Mouse (Mus musculus) midbrain, postnatal 0 days (tissue): ENCODE data around the gene Ccdc51. TPM values are rescaled to one million over a fixed set of nuclear protein-coding genes. Genes with fewer than 3 reads are reported as not detected.
A peak's percentile ranks its signal among the peaks of the same experiment; 100 is the strongest.

Source experiments
- ATAC-seq: fragments of 200-750 bp; cut with Nextera tagmentation; 2 replicates; pipeline ENCODE4 v1.8.0; 2017; ENCODE audit warnings: moderate number of reproducible peaks, mild to moderate bottlenecking, moderate TSS enrichment, moderate library complexity; ENCODE audit not compliant: low FRiP score
- DNase-seq: peaks from one replicate; pipeline ENCODE4 v3.0.0-alpha.2; 2015; ENCODE audit warnings: low spot score
- H3K27ac ChIP-seq: fragments of 300-500 bp; sonication (generic); 2 replicates; pipeline ENCODE4 v1.5.1; 2014; ENCODE audit warnings: low read depth, mild to moderate bottlenecking, low read length, mixed read lengths
- H3K27me3 ChIP-seq: fragments of 300-500 bp; sonication (generic); 2 replicates; pipeline ENCODE4 v1.6.1; 2014; ENCODE audit warnings: low read length, control low read depth, mixed read lengths; ENCODE audit not compliant: insufficient read depth
- H3K36me3 ChIP-seq: fragments of 300-500 bp; sonication (generic); 2 replicates; pipeline ENCODE4 v1.6.1; 2014; ENCODE audit warnings: low read length, control low read depth, mixed read lengths; ENCODE audit not compliant: insufficient read depth
- H3K4me1 ChIP-seq: fragments of 300-500 bp; sonication (generic); 2 replicates; pipeline ENCODE4 v1.6.1; 2014; ENCODE audit warnings: mild to moderate bottlenecking, control low read depth, antibody characterized with exemption, low read length, mixed read lengths; ENCODE audit not compliant: insufficient read depth
- H3K4me2 ChIP-seq: fragments of 300-500 bp; sonication (generic); 2 replicates; pipeline ENCODE4 v1.6.1; 2014; ENCODE audit warnings: low read depth, mild to moderate bottlenecking, low read length, mixed read lengths; ENCODE audit not compliant: poor library complexity, severe bottlenecking
- H3K4me3 ChIP-seq: fragments of 300-500 bp; sonication (generic); 2 replicates; pipeline ENCODE4 v1.5.1; 2014; ENCODE audit warnings: low read depth, mild to moderate bottlenecking, low read length, moderate library complexity
- H3K9ac ChIP-seq: fragments of 300-500 bp; sonication (generic); replicated peaks from 2 replicates; pipeline ENCODE4 v1.6.1; 2014; ENCODE audit warnings: mild to moderate bottlenecking, low read length, moderate library complexity, mixed read lengths; ENCODE audit not compliant: poor library complexity, severe bottlenecking
- H3K9me3 ChIP-seq: fragments of 300-500 bp; sonication (generic); 2 replicates; pipeline ENCODE4 v1.6.1; 2016; ENCODE audit warnings: low read length, control low read depth
- CTCF ChIP-seq: IDR thresholded peaks from 2 replicates; pipeline ENCODE4 v1.5.1; 2016; ENCODE audit warnings: antibody characterized with exemption, mild to moderate bottlenecking
- WGBS: fragments of 180-500 bp; shearing (Covaris S2); extraction: QIAGEN DNeasy Blood & Tissue Kit; methylation state at CpG from one replicate; pipeline ENCODE4 v1.1.7; 2014; 5-methylcytosine and 5-hydroxymethylcytosine counted together
- polyA plus RNA-seq: library from polyadenylated mRNA; unstranded; fragments of >200 nt; fragmentation: Nextera tagmentation; extraction: Ambion mirVana; gene quantifications from 2 replicates; pipeline ENCODE4 v1.2.1, GENCODE M21; 2015
- total RNA-seq: library from RNA; depleted of rRNA; stranded (reverse); fragments of >200 nt; gene quantifications from 2 replicates; pipeline ENCODE4 v1.2.3, GENCODE M21; 2014; rRNA removed

Ccdc51 gene
- total RNA-seq: 6.9 and 7.4 TPM in 2 replicates
- polyA plus RNA-seq: 4.8 and 7.1 TPM in 2 replicates

- under 1% methylated on average over 37 of the region's 37 CpGs for WGBS
- H3K36me3 ChIP-seq: 0 out of 2 replicates have a peak, but pooled peaks cover 2% of the 10 kb centered on the region
- H3K4me1 ChIP-seq: peaks cover 13% of the 10 kb centered on the region; the same call in 1 of the 2 replicates
- DNase-seq (peak; percentile 94), ATAC-seq (peak; percentile 95)
- H3K4me3 ChIP-seq: peak within 1 kb of the TSS; percentile 70
- H3K9ac ChIP-seq: peak within 1 kb of the TSS; percentile 89
- no peak for TF ChIP-seq CTCF
- peak within 1 kb of the TSS; percentile 88 for H3K4me2 ChIP-seq
- H3K27ac ChIP-seq: peak within 1 kb of the TSS; percentile 70
- no peaks in the 10 kb centered on the region for H3K9me3 ChIP-seq
- H3K27me3 ChIP-seq: no peaks in the 10 kb centered on the region
These were observed at the start of gene Ccdc51, which contains the start of gene Tma7 for GRCm38 (mm10) chr9:109082124-109082800. TSS of gene Ccdc51 (plus strand) at chr9:109082493. TSS of gene Tma7 (minus strand) at chr9:109082587.

DNA sequence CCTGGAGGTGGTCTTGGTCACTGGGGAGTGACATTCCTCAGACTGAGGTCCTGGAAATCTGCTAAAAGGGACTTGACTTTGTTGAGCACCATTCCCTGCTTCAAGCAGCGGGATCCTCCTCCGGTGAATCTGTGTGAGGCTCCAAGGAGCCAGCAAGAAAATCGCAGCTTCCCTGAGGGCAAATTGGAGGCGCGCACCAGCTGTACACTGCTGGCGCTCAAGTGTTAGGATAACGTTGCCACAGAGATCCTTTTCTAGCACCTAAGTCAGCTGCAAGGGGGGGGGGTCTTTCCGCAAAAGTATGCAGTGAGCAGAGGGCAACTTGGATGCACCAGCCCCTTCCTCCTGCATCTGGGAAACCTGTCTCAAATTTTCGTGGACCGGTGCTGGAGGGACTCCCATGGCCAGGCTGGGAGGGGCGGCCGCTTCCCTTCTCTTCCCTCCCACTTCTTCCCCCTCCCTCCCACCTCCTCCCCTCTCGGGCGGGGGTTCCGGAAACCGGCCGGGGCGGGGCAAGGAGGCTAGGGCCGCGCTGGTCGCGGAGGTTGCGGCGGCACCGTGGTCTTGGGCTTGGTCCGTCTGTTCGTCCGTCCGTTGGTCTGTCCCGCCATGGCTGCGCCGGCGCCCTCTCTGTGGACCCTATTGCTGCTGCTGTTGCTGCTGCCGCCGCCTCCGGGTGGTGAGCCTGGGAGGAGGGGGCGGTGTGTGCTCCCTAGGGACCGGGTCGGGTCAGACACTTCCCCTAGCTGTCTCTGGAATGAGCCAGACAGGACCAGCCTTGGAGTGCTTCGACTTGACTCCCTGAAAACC is 44.0 kb upstream of the Ccdc51 start, which contains the start of gene Shisa5:
Gene Shisa5 (plus strand): TSS at position 480 of the 810 bp plus-strand sequence.
- ATAC-seq (peak; percentile 68), DNase-seq (peak; percentile 38)
- Histone ChIP-seq H3K4me2 (peak within 1 kb of the TSS; percentile 85), H3K27me3 (no peaks in the 10 kb centered on the region), H3K4me3 (peak within 1 kb of the TSS; percentile 50), H3K4me1 (0 out of 2 replicates have a peak, but pooled peaks cover 3% of the 10 kb centered on the region), H3K27ac (no peak within 1 kb of the TSS), H3K9ac (peak within 1 kb of the TSS; percentile 61), H3K9me3 (no peaks in the 10 kb centered on the region), H3K36me3 (no peaks in the 10 kb centered on the region)
- WGBS: under 1% methylated on average over 40 of the region's 40 CpGs
- no peak for TF ChIP-seq CTCF

DNA sequence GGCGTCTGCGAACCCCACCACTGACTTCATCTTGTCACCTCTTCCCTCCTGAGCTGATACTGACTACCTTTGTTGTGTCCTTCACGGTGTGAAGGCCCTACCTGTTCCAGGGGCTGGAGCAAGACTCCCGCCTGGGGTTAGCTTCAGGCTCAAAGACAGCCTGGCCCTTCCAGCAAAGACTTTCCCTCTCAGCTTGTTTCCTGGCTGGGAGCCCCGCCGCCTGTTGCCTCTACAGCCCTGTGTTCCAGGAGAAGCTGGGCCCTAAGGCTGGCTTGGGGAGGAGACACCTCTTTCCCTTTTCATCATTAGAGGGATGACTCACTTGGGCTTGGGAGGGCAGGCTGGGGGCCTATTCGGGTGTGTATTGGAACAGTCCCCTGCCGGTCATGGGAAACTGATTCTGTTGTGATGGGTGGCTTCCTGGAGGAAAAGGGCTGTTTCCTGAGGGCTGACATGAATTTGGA is 43.4 kb upstream of the Ccdc51 start:
- no peak for ATAC-seq
- H3K36me3 ChIP-seq: no peaks in the 10 kb centered on the region
- peak overlapping the region; percentile 85 for H3K4me2 ChIP-seq
- no peaks in the 10 kb centered on the region for H3K9me3 ChIP-seq
- no peak overlapping the region for H3K27ac ChIP-seq
- TF ChIP-seq CTCF: no peak
- no peaks in the 10 kb centered on the region for H3K27me3 ChIP-seq
- DNase-seq: no peak
- peak overlapping the region; percentile 50 for H3K4me3 ChIP-seq
- H3K4me1 ChIP-seq: 0 out of 2 replicates have a peak, but pooled peaks cover 3% of the 10 kb centered on the region
- 19% methylated on average over 8 of the region's 8 CpGs for WGBS
- H3K9ac ChIP-seq: peak overlapping the region; percentile 61

DNA sequence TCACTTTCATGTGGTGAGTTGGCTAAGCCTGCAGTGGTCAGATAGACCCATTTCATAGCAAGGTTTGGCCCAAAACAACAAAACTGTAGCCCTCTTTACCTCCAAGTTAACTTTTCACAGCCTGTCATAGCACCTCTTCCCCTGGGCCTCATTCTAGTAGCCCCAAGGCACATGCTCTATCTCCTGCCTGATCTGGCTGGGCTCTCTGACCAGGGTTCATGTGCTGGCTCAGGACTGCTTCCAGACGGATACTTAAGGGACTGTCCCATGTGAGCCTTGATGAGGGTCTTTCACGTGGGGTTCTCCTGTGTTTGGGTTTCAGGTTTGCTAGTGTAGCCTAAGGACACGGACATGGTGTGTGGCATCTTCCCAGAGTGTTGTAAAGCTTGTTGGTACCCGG is 42.6 kb upstream of the Ccdc51 start:
- H3K4me3 ChIP-seq: no peak overlapping the region
- no peak for DNase-seq
- 0 out of 2 replicates have a peak, but pooled peaks cover 3% of the 10 kb centered on the region for H3K4me1 ChIP-seq
- no peak overlapping the region for H3K9ac ChIP-seq
- no peak overlapping the region for H3K27ac ChIP-seq
- ATAC-seq: no peak
- no peaks in the 10 kb centered on the region for H3K9me3 ChIP-seq
- 88% methylated on average over 4 of the region's 4 CpGs for WGBS
- no peaks in the 10 kb centered on the region for H3K36me3 ChIP-seq
- no peaks in the 10 kb centered on the region for H3K27me3 ChIP-seq
- no peak for TF ChIP-seq CTCF
- no peak overlapping the region for H3K4me2 ChIP-seq

GRCm38 (mm10) chr9:109040216-109040615 is 42.1 kb upstream of the Ccdc51 start:
- no peak overlapping the region for H3K27ac ChIP-seq
- H3K4me1 ChIP-seq: 0 out of 2 replicates have a peak, but pooled peaks cover 3% of the 10 kb centered on the region
- no peak for TF ChIP-seq CTCF
- no peak overlapping the region for H3K4me3 ChIP-seq
- H3K9me3 ChIP-seq: no peaks in the 10 kb centered on the region
- DNase-seq (no peak), ATAC-seq (no peak)
- H3K36me3 ChIP-seq: no peaks in the 10 kb centered on the region
- WGBS: 81% methylated on average over 8 of the region's 8 CpGs
- H3K9ac ChIP-seq: no peak overlapping the region
- H3K4me2 ChIP-seq: no peak overlapping the region
- no peaks in the 10 kb centered on the region for H3K27me3 ChIP-seq
